Mouse (Mus musculus) cerebellum, postnatal 14 days (tissue): ENCODE measurements around the gene Wdr73.

ENCODE experiments used
- DNase-seq, 2 experiments: peaks; one replicate each; pipeline ENCODE4 v3.0.0; 2021; ENCODE audit warnings: mixed read lengths in 2 of 2

The Wdr73 gene

DNA sequence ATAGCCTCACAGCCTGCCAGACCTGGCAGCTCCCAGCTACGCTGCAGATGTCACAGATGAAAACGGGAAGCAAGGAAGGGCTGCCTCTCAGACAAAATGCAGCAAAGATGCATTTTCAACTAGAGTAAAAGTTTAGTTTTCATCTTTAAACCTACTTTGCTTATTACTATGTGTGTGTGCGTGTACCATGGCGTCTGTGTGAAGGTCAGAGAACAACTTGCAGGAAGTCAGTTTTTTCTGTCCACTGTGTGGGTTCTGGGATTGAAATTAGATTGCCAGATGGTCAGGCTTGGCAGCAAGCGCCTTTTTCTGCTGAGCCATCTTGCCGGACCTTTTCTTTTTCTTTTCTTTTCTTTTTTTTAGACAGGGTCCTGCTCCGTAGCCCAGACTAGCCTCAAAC lies 6.9 kb downstream of the Wdr73 start:
- peak; percentile 52 to 70 for DNase-seq

DNA sequence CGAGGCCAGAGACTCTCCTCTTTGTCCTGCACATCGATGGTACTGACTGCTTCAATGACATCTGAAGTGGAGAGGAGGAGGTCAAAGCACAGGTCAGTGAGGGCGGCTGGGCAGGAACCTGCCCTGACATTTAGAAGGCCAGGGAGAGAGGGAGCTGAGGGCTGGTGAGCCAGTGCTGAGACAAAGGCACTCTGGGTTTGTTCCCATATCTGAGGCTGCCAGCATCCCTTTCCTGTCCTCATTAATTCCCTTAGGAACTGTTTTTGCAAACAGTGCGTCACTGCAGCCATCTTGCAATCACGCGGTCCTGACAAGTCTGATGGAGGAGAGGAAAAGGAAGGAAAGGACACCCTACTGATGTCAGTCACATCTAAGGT lies 7.3 kb downstream of the Wdr73 start:
- no peak for DNase-seq

DNA sequence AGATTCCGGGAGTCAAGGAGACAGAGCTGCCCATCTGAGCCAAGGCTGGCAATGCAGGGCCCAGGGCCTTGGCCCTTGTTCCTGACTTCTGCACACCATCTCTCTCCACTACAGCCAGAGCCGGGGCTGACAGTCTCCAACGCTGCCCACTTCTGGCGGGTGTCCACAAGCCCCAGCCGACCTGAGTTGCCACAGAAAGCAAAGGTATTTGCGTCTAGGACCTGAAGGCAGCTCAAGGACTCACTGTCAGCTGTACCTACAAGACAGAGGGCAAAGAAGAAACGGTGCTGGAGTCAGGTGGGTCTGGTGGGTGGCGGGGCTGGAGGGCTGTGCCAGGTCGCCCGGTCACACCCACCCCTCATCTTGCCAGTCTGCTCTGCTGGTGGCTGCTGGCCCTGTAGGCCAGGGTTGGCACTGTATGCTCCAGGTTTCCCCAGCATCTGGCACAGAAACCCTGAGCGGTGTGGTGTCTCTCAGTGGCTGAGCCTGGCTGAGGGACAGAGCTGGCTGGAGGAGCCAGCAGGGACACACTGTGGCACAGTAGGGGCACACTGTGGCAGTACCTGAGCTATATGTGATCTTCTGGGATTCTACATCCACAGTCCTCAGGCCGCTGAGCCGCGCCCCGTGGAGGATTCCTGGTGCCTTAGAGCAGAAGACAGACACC lies 7.8 kb downstream of the Wdr73 start:
- peak; percentile 76 to 80 for DNase-seq

DNA sequence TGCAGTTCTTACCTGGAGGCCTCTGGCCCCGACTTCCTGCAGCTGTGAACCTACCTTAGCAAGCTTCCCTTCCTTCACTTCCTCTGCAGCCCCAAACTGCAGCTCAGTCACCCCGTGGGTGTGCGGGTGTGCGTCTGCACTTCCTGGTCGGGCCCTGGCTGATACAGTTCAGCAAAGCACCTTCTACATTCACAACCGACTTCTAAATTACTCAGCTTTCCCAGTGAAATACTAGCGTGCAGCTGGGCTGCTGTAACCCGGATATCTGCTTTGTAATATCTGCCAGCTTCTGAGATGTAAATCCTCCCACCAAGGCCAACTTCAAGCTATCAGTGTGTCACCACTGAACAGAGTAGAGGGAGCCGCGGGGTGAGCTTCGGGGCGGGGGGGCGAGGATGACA lies 11.2 kb downstream of the Wdr73 start:
- no peak for DNase-seq

DNA sequence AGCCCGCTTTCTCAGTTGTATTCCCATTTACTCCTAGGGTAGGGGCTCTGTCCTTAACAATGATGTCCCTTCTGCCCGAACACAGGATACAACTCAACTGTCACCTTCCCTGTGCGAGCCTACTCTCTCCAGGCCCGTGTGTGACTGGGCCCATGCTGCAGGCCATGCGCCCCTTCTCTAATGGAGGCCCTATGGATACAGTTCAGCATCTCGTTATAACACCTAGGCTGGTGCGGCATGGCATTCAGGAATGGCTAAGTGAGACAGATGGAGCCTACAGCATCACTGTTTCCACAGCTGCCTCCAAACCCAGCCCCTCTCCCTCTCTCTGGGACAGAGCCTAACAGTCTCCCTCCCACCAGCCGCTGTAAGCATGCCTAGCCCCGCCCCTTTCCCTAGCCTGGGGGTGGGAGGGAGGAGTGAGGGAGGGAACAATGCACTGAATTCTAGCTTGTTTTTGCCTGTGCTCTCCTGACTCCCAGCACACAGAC lies 12.0 kb downstream of the Wdr73 start:
- DNase-seq: peak in 1 of 2 experiments; percentile 55

DNA sequence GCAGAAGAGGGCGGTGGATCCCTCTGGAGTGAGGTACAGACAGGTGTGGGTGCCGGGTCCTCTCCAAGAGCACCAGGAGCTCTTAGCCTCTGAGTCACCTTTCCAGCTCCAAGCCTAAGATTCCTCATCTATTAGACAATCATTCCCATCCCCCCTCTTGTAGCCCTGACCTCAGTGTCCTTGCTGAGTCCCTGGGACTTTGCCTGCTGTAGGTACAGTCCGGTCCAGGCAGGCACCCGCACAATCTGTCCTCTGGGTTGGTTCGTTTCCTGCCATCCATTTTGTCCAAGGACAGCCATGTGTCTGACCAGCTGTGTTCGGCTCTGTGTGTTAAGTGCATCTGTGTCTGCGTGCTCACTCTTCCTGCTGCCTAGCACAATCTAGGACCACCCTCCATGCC lies 12.5 kb downstream of the Wdr73 start:
- peak in 1 of 2 experiments; percentile 35 for DNase-seq

DNA sequence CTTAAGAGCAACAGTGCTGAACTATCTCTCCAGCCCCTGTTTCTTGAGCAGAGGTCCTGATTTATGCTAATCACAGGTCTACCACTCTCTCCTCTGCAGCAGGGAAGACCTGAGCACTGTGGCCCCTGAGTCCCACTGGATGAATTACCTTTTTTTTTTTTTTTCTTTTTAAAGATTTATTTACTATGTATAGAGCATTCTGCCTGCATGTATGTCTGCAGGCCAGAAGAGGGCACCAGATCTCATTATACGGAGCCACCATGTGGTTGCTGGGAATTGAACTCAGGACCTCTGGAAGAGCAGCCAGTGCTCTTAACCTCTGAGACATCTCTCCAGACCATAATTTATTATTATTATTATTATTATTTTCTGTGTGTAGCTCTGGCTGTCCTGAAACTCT lies 15.4 kb downstream of the Wdr73 start:
- DNase-seq: no peak

DNA sequence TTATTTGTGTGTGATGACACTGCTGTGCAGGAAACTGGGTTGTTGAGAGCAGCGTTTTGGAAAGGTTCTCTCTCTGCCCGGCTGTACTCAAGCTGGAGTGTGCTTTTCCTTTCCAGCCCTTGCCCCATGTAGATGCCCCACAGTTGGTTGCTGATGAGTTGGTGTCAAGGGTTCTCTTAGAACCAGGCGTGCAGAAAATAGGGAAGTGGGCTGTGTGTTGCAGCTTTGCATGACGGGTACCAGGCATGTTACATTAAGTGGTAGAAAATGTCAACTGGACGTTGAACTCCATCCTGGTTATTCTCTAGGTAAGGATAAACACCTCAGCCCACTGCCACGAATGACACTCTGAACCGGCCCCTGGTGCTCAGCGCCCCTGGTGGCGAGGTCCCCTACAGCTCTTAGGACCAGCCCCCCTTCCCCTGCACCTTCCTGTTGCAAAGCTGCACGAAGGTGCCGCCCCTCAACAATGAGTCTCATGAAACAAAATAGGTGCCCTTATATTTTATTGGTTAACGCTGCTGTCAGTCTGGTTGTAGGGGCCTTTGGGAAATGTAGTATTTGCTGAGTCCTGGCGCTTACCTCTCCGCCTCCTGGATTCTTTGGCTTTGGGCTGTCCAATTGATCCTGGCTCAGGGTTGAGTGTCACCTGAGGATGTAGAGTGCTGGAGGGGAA lies 18.1 kb downstream of the Wdr73 start:
- peak; percentile 69 to 75 for DNase-seq

DNA sequence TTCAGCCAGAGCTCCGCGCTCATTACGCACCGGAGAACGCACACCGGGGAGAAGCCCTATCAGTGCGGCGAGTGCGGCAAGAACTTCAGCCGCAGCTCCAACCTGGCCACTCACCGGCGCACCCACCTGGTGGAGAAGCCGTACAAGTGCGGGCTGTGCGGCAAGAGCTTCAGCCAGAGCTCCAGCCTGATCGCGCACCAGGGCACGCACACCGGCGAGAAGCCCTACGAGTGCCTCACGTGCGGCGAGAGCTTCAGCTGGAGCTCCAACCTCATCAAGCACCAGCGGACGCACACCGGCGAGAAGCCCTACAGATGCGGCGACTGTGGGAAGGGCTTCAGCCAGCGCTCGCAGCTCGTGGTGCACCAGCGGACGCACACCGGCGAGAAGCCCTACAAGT lies 25.3 kb downstream of the Wdr73 start:
- DNase-seq: no peak

DNA sequence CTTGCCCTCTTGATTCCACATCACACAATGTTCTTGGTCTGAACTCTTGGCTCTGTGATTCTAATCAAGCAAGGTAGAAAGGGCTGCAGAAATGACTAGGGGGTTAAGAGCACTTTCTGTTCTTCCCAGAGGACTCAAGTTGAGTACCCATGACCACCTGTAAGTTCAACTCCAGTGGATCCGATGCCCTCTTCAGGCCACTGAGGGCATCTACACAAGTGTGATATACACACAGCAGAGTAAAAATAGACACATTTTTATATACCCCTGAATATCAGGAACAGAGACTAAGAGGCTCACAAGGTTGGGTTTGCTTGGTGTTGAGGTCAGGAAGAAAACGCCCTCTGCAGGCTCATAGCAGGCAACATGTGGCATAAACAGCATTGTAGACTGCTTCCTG lies 27.4 kb downstream of the Wdr73 start:
- no peak for DNase-seq

DNA sequence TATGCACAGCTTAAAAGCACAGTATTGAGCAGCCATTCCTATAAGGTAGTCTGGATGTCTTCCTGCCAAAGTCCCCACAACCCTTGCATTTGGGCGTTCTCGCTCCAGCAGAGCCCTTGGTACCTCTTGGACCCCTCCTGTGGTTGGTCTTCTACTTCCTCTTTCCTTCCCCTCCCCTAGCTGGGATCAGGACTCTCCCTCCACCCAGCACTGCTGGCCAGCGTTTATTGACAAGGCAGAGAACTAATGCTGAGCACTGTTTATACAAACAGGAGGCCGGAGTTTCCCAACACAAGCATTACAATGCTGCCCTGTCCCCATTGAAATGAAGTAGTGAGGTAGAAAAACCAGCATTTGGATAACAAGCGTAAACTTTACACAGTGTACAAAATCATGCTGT lies 28.0 kb downstream of the Wdr73 start:
- DNase-seq: no peak

DNA sequence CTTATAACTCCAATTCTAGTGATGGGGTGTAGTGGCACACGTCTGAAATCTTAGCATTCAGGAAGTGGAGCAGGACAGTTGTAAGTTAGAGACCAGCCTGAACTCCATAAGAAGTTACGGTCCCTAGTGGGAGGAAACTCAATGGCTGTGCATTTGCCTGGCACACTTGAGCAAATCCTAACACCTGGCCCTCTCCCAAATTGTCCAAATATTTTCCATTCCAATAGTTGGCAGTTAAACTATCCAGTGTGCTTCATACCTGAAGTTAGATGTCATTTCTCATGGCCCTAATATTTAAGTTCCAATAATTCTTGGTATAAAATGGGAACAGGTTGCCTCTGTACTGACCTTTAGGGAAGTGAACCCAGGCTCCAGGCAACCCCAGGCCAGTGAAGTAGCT lies 32.4 kb downstream of the Wdr73 start:
- DNase-seq: no peak

DNA sequence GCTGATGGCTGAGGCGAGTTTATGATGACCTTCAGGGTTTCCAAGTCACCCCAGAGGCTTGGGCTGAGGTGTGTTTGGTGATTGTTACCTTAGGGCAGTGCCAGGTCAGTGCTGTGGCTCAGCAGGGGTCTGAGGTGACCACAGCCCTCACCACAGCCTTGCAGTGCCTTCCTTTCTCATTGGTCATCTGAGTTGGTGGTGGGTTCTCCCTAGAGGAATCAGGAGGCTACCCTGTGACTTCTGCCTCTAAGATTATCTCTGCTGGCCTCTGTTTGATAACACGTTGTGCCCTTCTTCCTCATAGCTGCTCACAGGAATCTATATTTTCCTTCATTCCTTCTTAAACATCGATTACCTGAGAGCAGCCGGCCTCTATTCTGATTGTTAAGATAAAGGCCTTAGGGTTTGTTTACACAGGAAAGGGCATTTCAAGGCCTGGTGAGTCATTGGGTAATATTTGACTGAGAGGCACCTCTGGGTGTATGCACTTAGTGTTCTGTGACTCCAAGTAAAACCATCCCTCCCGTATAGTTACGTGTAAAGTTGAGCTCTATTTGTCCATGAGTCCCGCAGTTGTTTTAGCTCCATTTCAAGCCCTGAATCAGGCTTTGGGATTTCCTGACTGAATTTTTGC lies 34.4 kb downstream of the Wdr73 start:
- no peak for DNase-seq

DNA sequence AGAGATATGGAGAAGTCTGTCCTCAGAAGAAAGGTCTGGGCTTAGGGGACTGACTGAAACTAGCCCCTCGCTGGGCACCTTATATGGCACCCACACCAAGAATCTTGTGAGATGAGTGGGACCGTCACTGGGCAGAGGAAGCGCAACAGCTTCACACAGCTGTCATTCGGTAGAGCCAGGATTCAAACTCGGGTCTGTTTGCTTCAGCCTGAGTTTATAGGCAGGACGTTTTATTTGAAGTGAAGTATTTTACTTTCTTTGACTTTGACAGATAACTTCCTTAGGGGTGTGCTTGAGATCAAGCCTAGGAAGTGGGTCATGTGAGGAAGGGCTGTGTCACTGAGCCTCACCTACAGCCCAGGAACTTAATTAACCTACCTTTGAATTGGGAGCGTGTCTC lies 35.5 kb downstream of the Wdr73 start:
- no peak for DNase-seq

DNA sequence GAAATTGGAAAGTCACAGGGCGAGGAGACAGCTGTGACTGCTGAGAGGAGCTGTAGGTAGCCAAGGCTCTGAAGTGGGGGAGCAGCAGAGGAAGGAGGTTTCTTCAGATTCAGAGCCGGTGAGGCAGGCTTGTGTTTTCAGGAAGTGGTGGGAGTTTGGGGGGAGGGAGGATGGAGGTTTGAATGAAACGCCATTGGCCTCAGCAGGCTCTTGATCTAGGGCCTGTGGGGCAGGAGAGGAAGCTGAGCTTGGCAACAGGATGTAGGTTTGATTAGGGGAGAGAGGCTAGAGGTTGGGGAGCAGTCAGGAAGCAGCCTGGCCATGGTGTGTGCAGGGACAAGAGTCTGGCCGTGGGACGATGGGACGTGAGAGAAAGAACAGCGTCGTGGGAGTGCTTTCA lies 36.2 kb downstream of the Wdr73 start:
- no peak for DNase-seq

DNA sequence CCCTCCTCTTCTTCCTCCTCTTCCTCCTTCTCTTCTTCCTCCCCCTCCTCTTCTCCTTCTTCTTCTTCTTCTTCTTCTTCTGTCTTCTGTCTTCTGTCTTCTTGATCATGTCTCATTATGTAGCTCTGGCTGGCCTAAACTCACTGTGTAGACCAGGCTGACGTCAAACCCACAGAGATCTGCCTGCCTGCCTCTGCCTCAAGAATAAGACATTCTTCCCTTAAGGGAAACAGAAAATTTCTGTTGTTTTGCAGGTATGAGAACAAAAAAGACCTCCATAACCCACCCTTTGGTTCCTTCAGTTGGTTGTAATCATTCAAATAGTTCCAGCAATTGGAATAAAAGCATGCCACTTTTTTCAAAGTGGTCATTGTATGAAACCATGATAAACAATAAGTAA lies 36.9 kb downstream of the Wdr73 start:
- no peak for DNase-seq

DNA sequence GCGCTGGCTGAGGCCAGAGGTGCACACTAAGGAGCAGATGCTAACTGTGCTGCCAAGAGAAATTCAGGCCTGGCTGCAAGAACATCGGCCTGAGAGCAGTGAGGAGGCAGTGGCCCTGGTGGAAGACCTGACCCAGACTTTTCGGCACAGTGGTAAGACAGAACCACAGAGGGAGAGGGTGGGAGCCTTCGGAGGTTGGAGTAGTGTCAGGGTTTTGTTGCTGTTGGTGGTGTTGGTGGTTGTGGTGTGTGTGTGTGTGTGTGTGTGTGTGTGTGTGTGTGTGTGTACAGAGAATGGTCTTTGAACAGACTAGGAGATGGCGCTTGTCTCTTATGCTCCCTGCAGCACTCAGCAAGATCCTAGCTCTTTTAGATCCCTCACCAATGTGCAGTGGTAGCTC lies 37.5 kb downstream of the Wdr73 start:
- DNase-seq: no peak

DNA sequence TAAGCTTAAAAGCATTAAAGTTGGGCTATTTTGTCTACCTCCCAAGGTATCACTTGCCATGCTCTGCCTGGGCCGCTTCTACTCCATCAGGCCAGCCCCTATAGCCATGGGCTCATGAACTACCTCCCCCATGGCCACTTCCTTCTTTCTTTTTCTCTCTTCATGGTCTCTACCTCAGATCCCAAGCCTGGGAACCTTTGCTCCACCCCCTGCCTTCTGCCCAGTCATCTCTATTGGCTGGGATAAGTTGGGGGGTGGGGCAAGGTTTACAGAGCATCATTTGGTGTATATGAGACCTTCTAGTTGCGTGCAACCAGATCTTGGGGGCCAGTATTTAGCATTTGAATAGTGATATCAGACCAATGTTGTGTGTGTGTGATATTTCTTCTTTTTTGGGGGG lies 38.6 kb downstream of the Wdr73 start:
- DNase-seq: no peak

DNA sequence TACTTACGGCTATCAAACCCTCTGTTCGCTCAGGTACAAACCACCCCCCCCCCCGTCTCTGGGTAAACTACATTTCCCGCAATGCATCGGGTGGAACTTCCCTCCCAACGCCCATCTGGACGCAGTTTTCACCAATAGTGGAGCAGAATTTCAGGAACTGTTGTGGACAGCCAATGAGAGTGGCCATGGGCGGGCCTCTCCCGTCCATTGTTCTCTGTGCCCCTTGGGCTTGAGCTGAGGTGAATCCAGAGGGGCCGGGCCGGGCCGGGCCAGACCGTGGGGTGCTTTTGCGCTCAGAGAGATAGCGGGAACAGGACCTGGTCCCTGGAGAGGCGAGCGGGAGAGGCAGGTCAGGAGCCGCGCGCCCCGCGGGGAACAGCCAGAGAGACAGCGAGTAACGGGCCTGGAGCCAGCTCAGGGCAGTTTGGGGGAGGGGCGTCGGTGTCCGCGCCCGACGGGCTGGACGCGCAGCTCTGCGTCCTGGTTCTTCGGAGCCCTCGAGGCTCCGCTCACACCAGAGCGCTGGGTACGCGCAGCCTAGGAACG lies 40.3 kb downstream of the Wdr73 start, which contains the start of gene Zscan2:
Gene Zscan2 (plus strand): TSS at position 192 of the 546 bp plus-strand sequence.
- peak; percentile 88 to 90 for DNase-seq

DNA sequence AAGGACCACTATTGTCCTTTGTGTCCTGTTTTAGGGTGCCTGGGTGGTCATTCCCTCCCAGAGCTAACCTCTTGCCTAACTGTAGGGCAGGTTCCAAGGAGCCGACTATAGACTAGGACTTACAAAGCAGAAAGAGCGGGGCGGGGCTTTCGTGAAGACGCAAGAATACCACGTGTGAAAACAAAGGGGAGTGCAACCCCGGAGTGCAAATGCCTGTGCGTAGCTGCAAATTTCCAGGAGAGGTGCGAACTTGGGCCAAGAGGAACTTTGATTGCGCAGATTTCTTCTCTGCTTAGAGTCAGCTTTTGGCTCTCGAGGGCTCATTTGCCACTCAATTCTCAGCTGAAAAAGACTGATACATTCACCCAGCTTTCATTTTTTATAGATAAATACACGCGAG lies 40.8 kb downstream of the Wdr73 start:
- DNase-seq: peak; percentile 53 to 66

DNA sequence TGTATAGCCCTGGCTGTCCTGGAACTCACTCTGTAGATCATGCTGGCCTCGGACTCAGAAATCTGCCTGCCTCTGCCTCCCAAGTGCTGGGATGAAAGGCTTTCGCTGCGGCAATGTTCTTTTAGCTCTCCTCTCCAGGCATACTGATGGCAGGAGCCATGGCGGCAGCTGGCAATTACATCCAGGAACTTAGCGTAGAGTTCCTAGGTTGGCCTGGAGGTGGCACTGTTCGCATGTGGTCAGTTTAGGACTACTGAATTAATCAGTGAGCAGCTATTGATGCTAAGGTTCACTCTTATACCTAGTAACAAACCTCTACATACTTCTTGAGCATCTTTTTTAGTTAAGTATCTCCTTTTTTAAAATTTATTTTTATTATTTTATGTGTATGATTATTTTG lies 43.9 kb downstream of the Wdr73 start:
- peak; percentile 89 to 91 for DNase-seq

DNA sequence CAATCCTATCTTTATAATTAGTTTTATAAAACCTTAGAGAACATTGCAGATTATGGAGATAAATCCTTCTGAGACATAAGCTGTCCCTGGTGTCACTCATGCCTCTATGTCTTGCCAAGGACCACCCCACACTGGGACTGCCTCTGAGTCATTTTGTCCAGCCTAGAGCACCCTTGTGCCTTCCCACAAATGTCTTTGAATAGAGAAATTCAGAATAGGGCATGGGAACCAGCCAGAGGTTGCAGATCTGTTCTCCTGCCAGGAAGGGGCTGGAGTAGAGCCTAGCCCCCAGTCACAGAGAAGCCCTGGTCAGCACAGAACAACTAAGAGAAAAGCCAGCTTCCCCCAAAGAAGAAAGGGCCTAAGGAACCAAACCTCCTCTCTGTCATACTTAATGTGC lies 45.8 kb downstream of the Wdr73 start:
- no peak for DNase-seq

DNA sequence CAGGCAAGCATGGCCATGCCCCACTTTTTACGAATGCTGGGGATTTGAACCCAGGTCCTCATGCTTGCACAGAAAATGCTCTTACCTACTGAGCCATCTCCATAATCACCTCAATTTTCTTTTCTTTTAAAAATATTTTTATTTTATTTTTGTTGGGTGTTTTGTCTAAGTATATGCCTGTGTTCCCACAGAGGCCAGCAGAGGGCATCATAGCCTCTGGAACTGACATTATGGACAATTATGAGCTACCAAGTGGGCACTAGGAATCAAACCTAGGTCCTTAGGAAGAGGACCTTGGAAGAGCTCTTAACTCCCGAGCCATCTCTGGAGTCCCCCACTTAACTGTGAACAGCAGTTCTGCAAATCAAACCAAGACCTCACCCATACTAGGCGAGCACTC lies 47.9 kb downstream of the Wdr73 start:
- no peak for DNase-seq

DNA sequence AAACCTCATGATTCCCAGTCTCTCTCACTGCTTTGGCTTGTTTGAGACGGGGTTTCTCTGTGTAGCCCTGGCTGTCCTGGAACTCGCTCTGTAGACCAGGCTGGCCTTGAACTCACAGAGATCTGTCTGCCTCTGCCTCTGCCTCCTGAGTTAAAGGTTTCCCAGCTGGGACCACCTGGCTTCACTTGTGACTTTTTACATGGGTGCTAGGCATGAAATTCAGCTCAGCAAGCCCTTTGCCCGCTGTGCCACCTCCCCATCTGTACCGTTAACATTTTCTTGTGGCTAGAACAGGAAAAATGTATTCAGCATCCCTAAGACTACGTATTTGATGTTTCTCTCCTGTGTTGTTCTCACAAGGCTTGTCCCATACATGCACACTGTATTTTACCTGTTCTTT lies 50.5 kb downstream of the Wdr73 start:
- DNase-seq: no peak
